Mouse (Mus musculus): ENCODE results near the gene Plet1.
A peak's percentile ranks its signal among the peaks of the same experiment; 100 is the strongest.

The Plet1 gene

DNA sequence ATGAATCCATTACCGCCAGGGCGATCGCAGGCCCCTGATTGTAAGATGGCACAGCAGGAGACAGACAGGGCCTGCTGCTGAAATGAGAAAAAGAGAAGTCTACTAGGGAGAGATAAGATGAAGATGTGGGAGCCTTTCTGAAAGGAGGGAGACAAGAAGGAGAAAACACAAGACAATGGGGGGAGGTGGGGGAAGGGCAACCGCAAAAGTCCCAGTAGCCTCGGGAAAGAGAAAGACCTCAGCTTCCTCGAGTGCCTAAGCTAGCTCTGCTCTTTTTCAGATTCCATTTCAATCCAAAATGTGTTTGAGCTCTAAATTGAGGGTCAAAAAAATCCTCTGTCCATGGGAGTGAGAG lies 1.8 kb downstream of the Plet1 start:
- DNase-seq = no peak

DNA sequence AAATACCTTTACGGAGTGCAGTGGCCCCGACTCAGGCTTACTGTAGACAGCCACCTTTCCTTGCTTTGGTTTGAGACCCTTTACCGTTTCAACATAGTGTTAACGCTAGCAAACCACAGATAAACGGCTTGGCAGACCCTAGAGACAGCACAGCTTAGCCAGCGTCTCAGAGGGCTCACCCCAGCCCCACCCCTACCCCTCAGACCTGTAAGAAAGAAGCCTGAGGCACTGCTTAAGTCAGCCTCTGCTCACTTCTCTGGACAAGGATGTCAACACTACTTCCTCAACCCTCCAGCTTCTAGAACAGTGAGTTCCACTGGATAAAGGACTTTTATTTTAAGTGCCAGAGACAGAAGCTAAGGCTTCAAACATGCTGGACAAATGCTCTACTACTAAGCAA lies 2.2 kb downstream of the Plet1 start:
- no peak for DNase-seq

DNA sequence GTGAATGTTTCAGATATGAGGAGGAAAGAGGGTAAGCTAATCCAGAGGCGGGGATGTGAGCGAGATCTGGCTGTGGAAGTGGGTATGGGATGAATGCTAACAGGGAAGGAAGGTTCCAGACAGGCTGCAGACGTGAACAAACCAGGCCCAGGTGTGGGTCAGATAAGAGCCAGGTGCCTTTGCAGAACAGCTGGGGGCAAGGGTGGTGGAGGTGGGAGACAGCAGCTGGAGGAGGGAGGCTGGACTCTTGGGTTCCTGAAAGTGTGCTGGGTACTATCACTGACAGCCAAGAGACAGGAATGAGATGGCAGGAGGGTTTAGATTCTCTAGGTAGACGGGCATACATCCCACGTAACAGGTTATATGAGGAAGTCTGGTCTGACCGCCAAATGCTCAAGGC lies 2.8 kb downstream of the Plet1 start:
- no peak for DNase-seq

DNA sequence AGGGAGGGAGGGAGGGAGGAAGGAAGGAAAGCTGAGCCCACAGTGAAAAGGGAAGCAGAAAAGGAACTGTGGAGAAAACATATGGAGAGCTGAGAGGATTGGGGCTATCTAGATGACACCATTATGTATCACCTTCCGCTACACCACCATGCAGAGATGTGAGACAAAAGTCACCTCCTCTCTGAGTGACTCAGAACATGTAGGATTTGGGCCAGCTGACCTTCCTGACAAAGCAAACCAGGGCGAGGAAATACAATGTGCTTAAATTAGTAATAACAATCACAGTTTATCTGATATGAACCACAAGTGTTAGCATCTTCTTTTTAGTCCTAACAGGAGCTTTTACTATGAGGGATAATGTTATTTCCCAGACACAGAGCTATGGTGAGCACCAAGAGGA lies 3.2 kb downstream of the Plet1 start:
- DNase-seq = no peak

DNA sequence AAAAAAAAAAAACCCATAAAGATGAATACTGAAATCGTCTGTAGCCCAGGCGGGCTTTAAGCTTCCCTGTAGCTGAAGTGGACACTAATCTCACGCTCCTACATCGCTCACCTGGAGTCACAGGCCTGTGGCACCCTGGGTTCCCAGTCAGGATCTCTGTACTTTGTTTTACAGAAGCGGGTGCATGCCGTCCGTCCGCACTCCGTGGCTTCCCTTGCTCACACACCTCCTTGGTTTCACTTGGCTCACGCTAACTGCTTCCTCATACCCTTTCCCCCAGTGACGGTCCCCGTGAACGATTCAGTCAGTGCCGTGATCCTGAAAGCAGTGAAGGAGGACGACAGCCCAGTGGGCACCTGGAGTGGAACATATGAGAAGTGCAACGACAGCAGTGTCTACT lies 4.5 kb downstream of the Plet1 start:
- DNase-seq = no peak

DNA sequence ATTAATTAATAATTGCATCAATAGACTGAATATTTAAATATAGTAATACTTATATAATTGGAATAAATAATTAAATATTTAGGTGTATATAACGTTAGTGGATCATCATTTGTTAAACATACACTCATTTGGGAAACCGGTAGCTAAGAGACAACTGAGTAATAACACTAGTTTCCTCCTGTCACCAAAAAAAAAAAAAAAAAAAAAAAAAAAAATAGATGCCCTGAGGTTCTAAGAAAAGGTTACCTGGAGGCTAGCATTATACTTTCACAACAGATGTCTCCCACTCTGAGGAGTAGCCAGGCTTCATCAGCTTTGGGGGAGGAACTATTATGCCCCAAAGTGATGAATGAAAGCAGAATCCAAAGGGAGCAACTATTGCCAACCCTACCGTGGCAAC lies 5.5 kb downstream of the Plet1 start:
- DNase-seq = no peak

DNA sequence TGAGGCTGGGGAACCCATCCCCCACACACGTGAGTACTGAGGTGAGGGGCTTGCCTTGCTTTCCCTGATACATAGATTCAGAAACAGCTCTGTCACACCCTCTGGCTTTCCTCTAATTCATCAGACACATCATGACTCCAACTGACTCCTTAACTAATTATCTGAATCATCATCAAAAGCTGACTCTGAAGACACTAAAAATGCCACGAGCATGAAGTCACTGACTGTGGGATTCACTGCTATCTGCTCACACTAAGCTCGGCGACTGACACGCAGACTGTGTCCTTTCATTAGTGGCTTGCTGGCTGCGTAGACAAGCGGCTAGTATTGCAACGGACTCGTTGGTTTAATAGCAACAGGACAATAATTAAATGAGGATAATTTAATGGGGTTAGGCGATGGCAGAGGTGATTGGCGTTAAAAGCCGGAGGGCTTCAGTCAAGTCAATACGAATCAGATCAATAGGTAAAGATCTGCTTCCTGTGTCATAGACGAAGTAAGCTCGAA lies 6.2 kb downstream of the Plet1 start:
- no peak for DNase-seq

DNA sequence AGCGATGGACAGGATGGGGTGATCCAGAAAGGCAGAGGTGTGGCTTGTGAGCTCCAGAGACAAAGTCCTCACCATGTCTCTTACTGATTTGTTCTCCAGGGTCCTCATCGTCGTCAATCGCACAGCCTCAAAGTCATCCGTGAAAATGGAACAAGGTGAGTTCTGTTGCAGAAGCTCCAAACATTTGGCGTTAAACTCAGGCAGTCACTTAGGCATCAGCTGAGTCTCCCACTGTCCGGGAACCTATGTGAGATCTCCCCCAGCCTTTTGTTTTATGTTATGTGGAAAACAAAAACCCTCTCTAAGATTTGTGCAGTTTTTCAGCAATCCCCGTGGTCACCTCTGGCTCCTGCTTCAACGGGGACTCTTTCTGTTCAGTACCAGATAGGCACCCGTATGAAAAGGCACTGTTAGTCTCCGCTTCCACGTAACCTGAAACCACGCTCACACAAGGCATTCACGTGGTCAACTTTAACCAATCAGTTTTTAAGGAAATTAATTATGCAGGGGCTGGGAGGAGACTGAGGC lies 6.7 kb downstream of the Plet1 start:
- DNase-seq = no peak

DNA sequence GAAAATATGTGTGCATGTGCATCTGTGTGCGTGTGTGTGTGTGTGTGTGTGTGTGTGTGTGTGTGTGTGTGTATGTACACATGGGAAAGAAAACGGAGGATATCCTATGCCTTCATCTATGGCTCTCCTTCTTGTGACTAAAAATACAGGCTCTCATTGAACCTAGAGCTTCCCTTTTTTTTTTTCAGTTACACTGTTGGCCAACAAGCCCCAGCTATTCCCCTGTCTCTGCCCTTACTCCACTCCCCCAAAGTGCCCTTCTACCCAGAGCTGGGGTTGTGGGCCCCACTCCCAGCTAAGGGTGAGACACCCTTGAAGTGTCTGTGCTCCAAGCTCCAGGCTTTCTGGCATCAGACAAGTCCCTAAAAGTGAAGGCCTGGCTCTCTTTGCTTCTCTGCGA lies 8.6 kb downstream of the Plet1 start:
- no peak for DNase-seq

DNA sequence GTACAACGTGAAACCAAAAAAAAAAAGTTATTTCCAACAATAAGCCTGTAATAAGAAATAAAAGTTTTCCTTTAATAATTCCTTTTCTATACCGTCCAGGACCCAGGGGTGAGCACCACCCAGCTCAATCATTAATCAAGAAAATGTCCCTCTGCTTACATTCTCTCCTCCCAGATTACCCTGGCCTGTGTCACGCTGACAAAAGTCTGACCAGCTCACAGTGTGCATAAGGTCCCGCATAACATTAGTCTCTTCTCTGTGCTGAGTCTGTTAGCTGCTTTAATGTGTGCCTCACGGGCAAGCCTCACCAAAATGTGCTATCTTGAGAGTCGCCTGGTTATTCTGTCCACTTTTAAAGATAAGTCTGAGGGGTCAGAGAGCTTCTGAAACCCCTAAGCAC lies 11.1 kb downstream of the Plet1 start:
- no peak for DNase-seq

DNA sequence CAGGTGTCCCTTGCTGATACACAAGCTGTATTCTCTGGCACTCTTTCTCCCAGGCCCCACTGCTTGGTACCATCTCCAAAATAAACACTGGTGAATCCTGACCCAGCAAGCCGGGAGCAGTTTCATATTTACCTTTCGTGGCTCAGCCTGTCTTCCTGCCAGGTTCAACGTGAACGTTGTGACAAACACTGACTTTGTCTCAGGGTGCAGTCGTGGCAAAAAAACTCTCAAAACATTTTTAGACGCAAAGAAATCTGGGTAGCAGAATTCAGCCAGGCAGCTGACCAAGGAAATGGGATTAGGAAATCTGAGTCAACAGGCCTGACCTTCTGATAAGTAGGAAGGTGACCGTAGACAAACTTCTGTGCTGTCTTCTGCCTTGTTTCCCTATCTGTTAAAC lies 13.2 kb downstream of the Plet1 start:
- DNase-seq = no peak

DNA sequence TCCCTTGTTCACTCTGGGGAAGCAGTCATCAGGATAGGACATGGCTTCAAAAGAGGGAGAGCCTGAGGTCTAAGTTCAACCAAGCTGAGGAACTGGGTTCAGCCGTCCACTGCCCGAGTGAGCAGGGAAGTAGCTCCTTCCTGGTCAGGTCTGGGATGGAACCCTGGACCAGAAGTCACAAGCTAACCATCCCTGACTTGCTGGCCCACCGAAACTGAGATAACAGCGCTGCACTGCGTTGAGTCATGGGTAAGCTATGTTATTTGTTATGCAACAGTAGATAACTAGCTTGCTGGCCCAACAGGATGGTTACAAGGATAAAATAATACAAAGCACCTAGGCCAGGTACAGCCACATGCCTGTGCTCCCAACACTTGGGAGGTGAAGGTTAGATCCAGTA lies 21.1 kb downstream of the Plet1 start:
- DNase-seq = no peak

DNA sequence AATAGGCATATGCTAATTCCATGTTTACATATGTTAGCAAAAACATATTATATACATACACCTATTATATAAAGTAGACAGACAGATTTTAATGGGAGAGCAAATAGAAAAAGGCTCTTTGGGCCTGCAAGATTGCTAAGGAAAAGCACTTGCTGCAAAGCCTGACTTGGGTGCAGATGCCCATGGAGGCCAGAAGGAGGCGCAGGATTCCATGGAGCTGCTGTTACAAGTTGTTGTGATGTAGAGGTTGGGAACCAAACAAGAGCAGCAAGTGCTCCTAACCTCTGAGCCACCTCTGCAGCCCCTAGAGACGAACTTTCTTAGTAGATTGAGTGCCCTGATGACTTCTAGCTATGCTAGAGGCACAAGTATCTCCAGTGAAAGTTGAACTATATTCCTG lies 24.5 kb downstream of the Plet1 start:
- DNase-seq = no peak

DNA sequence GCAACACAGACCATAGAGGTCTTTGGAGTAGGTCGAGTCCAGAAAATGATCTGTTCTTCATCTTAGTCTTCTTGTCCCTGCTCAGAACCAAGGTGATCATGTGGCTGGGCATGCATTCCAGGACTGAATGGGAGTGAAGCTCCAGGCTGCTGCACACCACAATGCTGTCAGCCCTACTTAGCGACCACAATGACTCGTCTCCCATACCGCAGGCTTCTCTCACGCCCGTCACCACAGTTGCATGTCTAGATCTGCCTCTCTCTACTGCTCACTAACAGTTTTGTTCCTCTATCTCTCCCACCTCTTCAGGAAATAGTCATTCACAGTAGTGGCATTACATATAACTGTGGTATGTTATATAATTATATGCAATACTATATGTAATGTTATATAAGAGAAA lies 26.4 kb downstream of the Plet1 start:
- no peak for DNase-seq

DNA sequence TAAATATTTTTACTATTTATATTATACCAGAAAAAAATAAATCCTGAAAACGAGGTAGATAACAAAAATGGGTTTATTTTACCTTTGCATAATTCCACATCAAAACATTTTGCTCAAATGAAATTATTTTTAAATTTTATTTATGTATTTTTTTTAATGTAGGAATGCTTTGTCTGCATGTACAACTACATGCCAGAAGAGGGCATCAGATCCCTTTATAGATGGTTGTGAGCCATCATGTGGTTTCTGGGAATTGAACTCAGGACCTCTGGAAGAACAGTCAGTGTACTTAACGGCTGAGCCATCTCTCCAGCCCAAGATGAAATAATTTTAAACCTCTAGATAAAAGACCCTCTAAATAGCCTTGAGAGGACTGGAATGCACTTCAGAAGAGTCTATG lies 27.2 kb downstream of the Plet1 start:
- DNase-seq = no peak

DNA sequence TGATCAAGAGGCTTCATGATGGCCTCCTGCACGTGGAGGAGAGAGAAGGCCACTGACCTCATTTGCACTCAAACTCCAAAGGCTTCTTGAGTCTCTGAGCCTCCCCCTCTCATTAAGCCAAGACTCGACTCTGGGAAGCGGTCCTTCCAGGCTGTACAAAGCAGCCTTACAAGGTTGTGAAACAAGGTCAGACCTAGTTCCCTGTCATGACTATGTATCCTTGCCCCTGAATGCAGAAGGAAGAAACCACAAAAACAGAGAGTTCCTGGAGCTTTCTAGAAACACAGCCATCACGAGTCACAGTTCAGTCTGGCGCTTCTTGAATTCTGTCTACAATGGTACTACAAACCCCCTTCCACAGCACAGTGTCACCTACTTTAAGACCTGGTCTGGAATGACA lies 28.2 kb downstream of the Plet1 start:
- no peak for DNase-seq

DNA sequence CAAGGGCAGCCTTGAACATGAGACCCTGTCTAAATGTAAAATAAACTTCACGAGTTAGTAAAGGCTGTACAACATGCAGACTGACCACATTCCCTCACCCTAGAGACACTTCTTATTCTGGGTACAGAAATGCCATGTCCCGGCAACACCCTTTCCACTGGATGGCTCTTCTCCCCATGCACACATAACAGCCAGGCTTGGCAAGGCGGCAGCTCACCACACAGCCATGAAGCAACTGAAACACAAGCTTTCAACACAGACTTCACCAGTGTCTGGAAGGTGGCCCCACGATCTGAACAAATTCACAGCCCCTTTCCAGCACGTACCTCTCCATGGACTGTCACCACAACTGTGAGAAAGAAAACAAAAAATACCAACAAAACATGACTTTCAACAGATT lies 30.6 kb downstream of the Plet1 start:
- DNase-seq = no peak

DNA sequence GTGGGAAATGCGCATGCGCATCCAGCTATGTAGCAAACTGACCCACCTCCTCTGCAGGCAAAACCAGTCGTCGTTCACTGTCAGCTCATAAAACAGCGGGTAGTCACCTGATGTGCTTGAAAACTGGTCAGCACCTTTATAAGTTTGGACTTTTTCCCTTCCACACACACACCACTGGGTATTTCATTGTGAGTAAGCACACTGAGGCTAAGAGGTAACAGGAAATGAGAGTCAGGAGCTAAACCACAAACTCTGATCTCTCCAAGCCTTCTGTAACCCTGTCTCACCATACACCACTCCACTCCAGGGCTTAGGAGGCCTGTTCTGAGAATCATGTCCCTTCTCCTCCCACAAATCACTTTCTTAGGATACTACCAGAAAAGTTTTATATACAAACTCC lies 31.3 kb downstream of the Plet1 start:
- no peak for DNase-seq

DNA sequence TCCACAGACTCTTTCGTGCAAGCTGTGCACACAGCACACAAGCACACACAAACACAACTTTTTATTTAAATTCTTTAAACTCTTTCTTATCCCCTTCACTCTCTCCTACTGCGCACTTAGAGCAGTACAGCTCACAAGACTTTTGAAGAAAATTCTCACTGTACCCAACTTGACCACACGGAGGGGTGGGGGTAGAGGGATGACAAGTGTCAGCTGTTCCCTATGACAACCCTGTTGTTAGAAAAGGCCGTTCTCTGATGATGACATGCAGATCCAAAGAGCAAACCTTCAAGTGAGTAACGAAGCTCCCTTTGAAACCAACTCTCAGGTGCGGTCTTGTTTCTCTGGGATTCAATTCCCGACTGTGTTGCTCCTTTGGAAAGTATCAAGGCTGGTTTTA lies 33.5 kb downstream of the Plet1 start:
- no peak for DNase-seq

DNA sequence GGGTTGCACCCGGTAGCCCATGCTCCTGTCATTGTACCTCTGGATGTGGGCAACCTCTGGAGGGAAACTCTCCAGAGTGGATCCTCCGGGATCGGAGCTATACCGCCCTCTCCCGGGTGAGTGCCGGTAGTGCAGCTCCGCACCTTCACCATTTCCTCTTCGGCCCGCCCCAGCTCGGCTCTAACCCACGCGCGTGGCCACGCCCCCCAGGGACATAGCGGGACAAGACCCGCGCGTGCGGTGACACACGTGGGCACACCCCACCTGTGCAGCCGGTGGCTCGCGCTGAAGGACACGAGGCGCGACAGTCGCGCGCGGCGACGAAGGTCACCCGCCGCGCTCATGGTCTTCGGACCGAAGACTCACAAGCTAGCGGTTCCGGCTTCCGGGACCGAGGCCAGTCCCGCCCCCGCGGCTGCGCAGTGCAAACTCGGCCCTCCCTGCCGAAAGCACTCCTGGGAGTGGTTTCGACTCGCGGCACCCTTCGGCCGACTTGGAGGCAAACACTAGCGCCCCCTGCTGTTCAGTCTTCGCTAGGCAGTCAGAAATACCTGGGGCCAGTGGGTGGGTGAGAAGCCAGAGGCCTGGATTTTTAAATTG lies 34.1 kb downstream of the Plet1 start, which contains the start of gene Pts:
TSS of gene Pts (minus strand) at position 432 of the 600 bp plus-strand sequence.
- peak; percentile 99 for DNase-seq

DNA sequence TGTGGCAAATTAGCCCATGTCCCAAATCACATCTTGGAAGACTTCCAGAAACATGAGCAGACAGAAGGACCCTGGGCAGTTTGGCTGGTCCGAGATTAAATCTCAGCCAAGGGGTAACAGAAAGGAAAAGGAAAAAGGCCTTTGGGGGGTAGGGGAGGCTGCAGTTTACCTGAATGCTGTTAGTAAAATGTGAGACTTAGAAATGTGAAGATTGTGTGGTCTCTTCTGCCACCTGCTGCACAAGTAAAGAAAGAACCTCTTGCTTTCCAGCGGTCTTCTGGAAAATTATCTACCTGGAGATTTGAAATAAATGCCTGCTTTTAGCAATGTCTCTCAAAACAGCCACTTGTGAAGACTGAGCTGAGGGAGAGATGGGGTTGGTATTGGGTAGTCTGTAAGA lies 36.6 kb downstream of the Plet1 start:
- peak; percentile 37 for DNase-seq

DNA sequence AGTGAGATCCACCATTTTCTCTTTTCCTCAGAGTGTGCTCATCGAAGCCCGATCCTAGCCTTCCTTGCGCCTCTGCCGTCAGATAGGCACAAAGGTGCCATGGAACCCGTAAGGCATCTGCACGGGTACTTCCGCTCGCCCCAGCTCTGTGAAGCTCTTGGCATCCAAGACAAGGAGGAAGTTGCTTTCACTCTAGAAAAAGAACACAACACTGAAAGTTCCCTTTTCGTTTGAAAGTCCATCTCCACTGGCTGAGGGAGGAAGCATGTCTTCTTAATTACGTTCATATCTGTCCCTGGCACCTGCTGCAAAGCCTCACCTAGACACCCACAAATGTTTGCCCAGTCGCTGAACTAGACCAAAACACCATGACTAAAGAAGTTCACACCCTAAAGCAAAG lies 39.0 kb downstream of the Plet1 start:
- DNase-seq = no peak

DNA sequence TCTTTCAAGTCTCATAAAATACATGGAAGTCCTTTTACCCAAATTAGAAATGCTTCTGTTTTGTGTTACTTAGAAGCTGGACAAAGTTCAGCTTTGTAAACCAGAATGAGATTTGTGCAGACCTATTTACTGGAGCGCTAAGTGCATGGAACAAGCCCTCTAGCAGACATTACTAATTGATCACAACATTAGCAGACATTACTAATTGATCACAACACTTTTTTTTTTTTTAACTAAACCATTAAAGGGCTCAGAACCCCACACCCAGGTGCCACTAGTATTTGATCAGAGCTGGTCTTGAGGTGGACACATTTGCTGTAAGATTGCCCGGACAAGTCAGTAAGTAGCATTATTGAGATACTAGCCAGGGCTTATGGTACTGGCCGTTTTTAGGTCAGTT lies 39.5 kb downstream of the Plet1 start:
- no peak for DNase-seq

DNA sequence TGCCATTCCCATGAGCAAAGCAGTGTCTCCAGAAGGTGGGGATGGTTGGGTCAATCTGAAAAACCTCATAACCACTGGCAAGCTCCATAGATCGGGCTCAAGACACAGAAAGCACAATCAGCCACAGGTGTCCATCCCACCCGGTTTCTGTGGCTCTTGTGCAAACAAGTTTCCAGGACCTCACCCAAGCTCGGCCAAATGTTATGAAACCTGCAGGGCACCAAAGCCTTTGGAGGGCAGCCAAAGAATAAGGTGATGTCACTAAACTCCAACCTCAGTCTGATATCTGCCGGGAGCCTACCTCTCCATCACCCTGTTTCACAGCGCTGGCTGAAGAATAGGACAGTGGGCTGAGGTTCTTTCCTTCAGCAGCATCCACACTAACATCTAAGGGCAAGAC lies 41.6 kb downstream of the Plet1 start:
- DNase-seq = peak; percentile 17

DNA sequence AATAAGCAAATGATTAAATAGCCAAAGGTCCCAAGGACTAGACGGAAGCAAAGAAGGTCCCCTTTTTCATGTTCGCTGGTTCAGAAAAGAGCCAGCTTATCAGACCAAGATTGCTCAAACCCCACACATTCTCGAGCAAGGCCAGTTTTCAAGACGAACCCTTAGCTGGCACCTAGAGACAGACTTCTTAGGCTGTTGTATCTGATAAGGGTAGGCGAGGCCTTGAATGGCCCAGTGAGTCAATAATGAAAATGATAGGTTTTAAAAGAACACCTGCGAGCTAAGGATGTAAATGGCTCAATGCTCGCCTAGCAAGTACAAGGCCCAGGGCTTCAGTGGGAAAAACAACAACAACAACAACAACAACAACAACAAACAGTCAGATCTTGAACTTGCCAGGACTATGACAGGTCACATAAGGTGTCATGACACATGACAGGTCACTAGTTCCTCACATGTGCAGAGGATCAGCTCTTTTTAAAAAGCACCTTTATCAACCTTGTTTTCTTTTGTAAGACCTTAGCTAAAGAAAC lies 42.3 kb downstream of the Plet1 start:
- no peak for DNase-seq

All from lung, postnatal 14 days (tissue).